Comparison of ENCODE assay signal across 19 mouse cellular contexts in genomic region chr2:168155666-168156065, GRCm38 (mm10). TPM values are rescaled to one million over a fixed set of nuclear protein-coding genes. Genes with fewer than 3 reads are reported as not detected.
DNase-seq lines count a peak whose midpoint lies in the region; TF ChIP-seq lines count a peak whose summit lies in the region.
"Had no signal": no experiment of that assay in that cellular context is flagged by ENCODE, and none has a peak within 500 bp of the region (broad histone marks: within the 10 kb centered on the region; RNA-seq: fewer than 3 reads in every experiment).

No protein-coding gene starts in this region.

- TF ChIP-seq POLR2A in ES-Bruce4 (IDR thresholded peaks at IDR 0.05; ENCODE audit: insufficient read depth, low read length) = no peak

- no peak for TF ChIP-seq CTCF in ES-Bruce4 (IDR thresholded peaks at IDR 0.05; ENCODE audit: low read depth, low read length)

- H3K27ac ChIP-seq in ES-Bruce4 (ENCODE audit: insufficient read depth, low read length) = no peak overlapping the region
- H3K27ac ChIP-seq: layer of hippocampus, adult 2 months had no signal

- H3K36me3 ChIP-seq in ES-Bruce4 (ENCODE audit: control insufficient read depth, insufficient read depth, low read length, poor library complexity, severe bottlenecking) = no peaks in the 10 kb centered on the region
- H3K36me3 ChIP-seq: forebrain, embryonic 12.5 days; liver, embryonic 15.5 days had no signal

- no peak overlapping the region for H3K4me3 ChIP-seq in ES-Bruce4 (ENCODE audit: low read depth, low read length)
- H3K4me3 ChIP-seq: forebrain, embryonic 12.5 days; layer of hippocampus, adult 2 months; myocyte had no signal

- 0 out of 2 replicates have a peak overlapping the region, but pooled peaks have one; percentile 11 for H3K9ac ChIP-seq in ES-Bruce4 (ENCODE audit: low read depth, poor library complexity, severe bottlenecking)
- H3K9ac ChIP-seq: forebrain, embryonic 12.5 days had no signal

- peak; percentile 40 for DNase-seq in kidney, adult 18-20 months
- DNase-seq in kidney, postnatal 4 days = no peak
- peak; percentile 49 to 62 for DNase-seq in kidney, adult 8-10 months
- peak; percentile 48 to 59 for DNase-seq in kidney, postnatal 36 days
- DNase-seq in urinary bladder, postnatal 4 days (ENCODE audit: low spot score in 2 of 2) = no peak
- DNase-seq in embryo, embryonic 11 days = no peak
- DNase-seq: adrenal gland, postnatal 10 days; cerebellum, adult 11 months; cerebellum, postnatal 36 days; gastrocnemius, postnatal 36 days; left cerebral cortex, postnatal 4 days; midbrain, embryonic 14.5 days; thymus, postnatal 14 days had no signal

- H3K9me3 ChIP-seq in ES-Bruce4 (replicated peaks; ENCODE audit: control insufficient read depth, insufficient read depth, low read length, poor library complexity, severe bottlenecking) = no peaks in the 10 kb centered on the region
- H3K9me3 ChIP-seq: forebrain, embryonic 12.5 days; liver, embryonic 15.5 days had no signal

- peaks cover 23% of the 10 kb centered on the region for H3K4me1 ChIP-seq in ES-Bruce4 (ENCODE audit: control insufficient read depth, insufficient read depth, low read length)

- no peaks in the 10 kb centered on the region for H3K27me3 ChIP-seq in ES-Bruce4 (ENCODE audit: control insufficient read depth, insufficient read depth, low read length, poor library complexity, severe bottlenecking)
- H3K27me3 ChIP-seq: Patski had no signal

- TF ChIP-seq EP300 in ES-Bruce4 (IDR thresholded peaks at IDR 0.05; ENCODE audit: insufficient read depth, low read depth, low read length) = no peak

RNA-seq across cellular contexts. Expression of gene Adnp, which starts 51.2 kb away (rescaled TPM):
- 72.7 and 87.5 TPM in 2 replicates for polyA plus RNA-seq in ES-Bruce4 (2011; ENCODE audit: insufficient read depth, insufficient read length, low read depth, missing spikeins)

Comparison
In these comparisons a context has a peak if more than half of its experiments do, and no peak if none do; other contexts are left out.
1. DNase-seq: peak in kidney, adult 18-20 months (single experiment), kidney, adult 8-10 months (2 of 2) and kidney, postnatal 36 days (2 of 2); none in kidney, postnatal 4 days (0 of 2), urinary bladder, postnatal 4 days (0 of 2) and embryo, embryonic 11 days (single experiment).